Mouse (Mus musculus) mature B cell (primary cell): ENCODE results near the gene Kbtbd6.
"Not testable (repeated sequence)": the region's sequence is repeated elsewhere in the genome, so short reads cannot be mapped to it uniquely, and the experiment has no call there.

Source experiments
- in situ Hi-C: fragments of 300-500 bp; cut with MboI; formaldehyde crosslinking; loops from 2 replicates; pipeline ENCODE4 v1.14.3; 2019

Kbtbd6 gene

GRCm38 (mm10) chr14:79451681-79452590 lies at the start of gene Kbtbd6:
Kbtbd6 (plus strand) TSS chr14:79451835.
- in situ Hi-C loops = not testable (repeated sequence)

GRCm38 (mm10) chr14:79407641-79408040 lies 44.0 kb upstream of the Kbtbd6 start:
- in situ Hi-C loops = no loop called here

- in situ Hi-C loops = no loop called here
Observed at GRCm38 (mm10) chr14:79409278-79409830, 42.3 kb upstream of the Kbtbd6 start.

GRCm38 (mm10) chr14:79410662-79411061 lies 41.0 kb upstream of the Kbtbd6 start:
- in situ Hi-C loops = no loop called here

- in situ Hi-C loops = no loop called here
Observed at GRCm38 (mm10) chr14:79413121-79413520, 38.5 kb upstream of the Kbtbd6 start.

- in situ Hi-C loops = no loop called here
Observed at GRCm38 (mm10) chr14:79420083-79420685, 31.5 kb upstream of the Kbtbd6 start.

- in situ Hi-C loops = no loop called here
Observed at GRCm38 (mm10) chr14:79425979-79426729, 25.5 kb upstream of the Kbtbd6 start, which contains the start of gene Kbtbd7. Kbtbd7 (plus strand) TSS chr14:79426511.

GRCm38 (mm10) chr14:79426730-79427365 lies 24.8 kb upstream of the Kbtbd6 start:
- in situ Hi-C loops = not testable (repeated sequence)

GRCm38 (mm10) chr14:79434068-79434467 lies 17.6 kb upstream of the Kbtbd6 start:
- in situ Hi-C loops = no loop called here

- in situ Hi-C loops = no loop called here
Observed at GRCm38 (mm10) chr14:79440655-79441054, 11.0 kb upstream of the Kbtbd6 start.

GRCm38 (mm10) chr14:79441441-79441840 lies 10.2 kb upstream of the Kbtbd6 start:
- in situ Hi-C loops = no loop called here

GRCm38 (mm10) chr14:79444601-79445000 lies 7.0 kb upstream of the Kbtbd6 start:
- in situ Hi-C loops = no loop called here

- in situ Hi-C loops = no loop called here
Observed at GRCm38 (mm10) chr14:79445055-79445620, 6.5 kb upstream of the Kbtbd6 start.

GRCm38 (mm10) chr14:79452591-79452934 lies 928 bp downstream of the Kbtbd6 start:
- in situ Hi-C loops = not testable (repeated sequence)

- in situ Hi-C loops = loop anchor here (10.0 kb wide), 1 partner anchor 66 kb away; the partner anchor contains the start of genes Mtrf1 and Naa16
Observed at GRCm38 (mm10) chr14:79460401-79460800, 8.8 kb downstream of the Kbtbd6 start.

- in situ Hi-C loops = loop anchor here (10.0 kb wide), 1 partner anchor 66 kb away; the partner anchor contains the start of genes Mtrf1 and Naa16
Observed at GRCm38 (mm10) chr14:79460988-79461387, 9.4 kb downstream of the Kbtbd6 start.

GRCm38 (mm10) chr14:79465623-79466022 lies 14.0 kb downstream of the Kbtbd6 start:
- in situ Hi-C loops = loop anchor here (10.0 kb wide), 1 partner anchor 71 kb away; the partner anchor contains the start of genes Mtrf1 and Naa16

- in situ Hi-C loops = loop anchor here (10.0 kb wide), 1 partner anchor 73 kb away; the partner anchor contains the start of genes Mtrf1 and Naa16
Observed at GRCm38 (mm10) chr14:79467621-79468020, 16.0 kb downstream of the Kbtbd6 start.

GRCm38 (mm10) chr14:79473384-79473783 lies 21.7 kb downstream of the Kbtbd6 start:
- in situ Hi-C loops = no loop called here

GRCm38 (mm10) chr14:79480624-79481338 lies 29.1 kb downstream of the Kbtbd6 start, which contains the start of gene Elf1:
Elf1 (plus strand) TSS chr14:79481194.
- in situ Hi-C loops = no loop called here
